Mouse (Mus musculus) testis, adult 2 months (tissue): ENCODE measurements around the gene Diaph3.

Experiments used
- CTCF ChIP-seq: fragments of 200-500 bp; IDR thresholded peaks from 2 replicates; pipeline ENCODE4 v1.5.1; 2012; ENCODE audit warnings: low read depth, mild to moderate bottlenecking, inconsistent platforms, low read length, moderate library complexity; ENCODE audit not compliant: control insufficient read depth, insufficient read depth, insufficient replicate concordance
- POLR2A ChIP-seq: fragments of 200-500 bp; IDR thresholded peaks from 2 replicates; pipeline ENCODE4 v1.6.1; 2012; ENCODE audit warnings: low read depth, mild to moderate bottlenecking, inconsistent platforms, low read length, moderate library complexity; ENCODE audit not compliant: control insufficient read depth

- no peak for TF ChIP-seq CTCF
- no peak for TF ChIP-seq POLR2A
Measured at GRCm38 (mm10) chr14:86773311-86773710, 367.7 kb downstream of the Diaph3 start.
